Mouse (Mus musculus) right cerebral cortex, postnatal 25 days (tissue): Measurements from ENCODE around the gene A430033K04Rik.

Experiments used
- DNase-seq: peaks from one replicate; pipeline ENCODE4 v3.0.0; 2022

The A430033K04Rik gene

GRCm38 (mm10) chr5:138622645-138623477 is at the start of gene A430033K04Rik:
Gene A430033K04Rik, plus strand, starts transcription at chr5:138622859.
- peak; percentile 92 for DNase-seq

- no peak for DNase-seq
Observed at GRCm38 (mm10) chr5:138587396-138587795, 35.3 kb upstream of the A430033K04Rik start.

GRCm38 (mm10) chr5:138618353-138618752 is 4.3 kb upstream of the A430033K04Rik start:
- no peak for DNase-seq

- peak; percentile 90 for DNase-seq
Observed at GRCm38 (mm10) chr5:138619211-138620128, 3.2 kb upstream of the A430033K04Rik start, which contains the start of gene Zfp68. Gene Zfp68, minus strand, starts transcription at chr5:138619761.

- no peak for DNase-seq
Observed at GRCm38 (mm10) chr5:138620836-138621235, 1.8 kb upstream of the A430033K04Rik start.

- DNase-seq = no peak
Observed at GRCm38 (mm10) chr5:138623478-138623875, 818 bp downstream of the A430033K04Rik start.

GRCm38 (mm10) chr5:138636486-138636885 is 13.8 kb downstream of the A430033K04Rik start:
- no peak for DNase-seq

GRCm38 (mm10) chr5:138641081-138641480 is 18.4 kb downstream of the A430033K04Rik start:
- DNase-seq = no peak

GRCm38 (mm10) chr5:138641761-138642160 is 19.1 kb downstream of the A430033K04Rik start:
- no peak for DNase-seq

GRCm38 (mm10) chr5:138652911-138653310 is 30.3 kb downstream of the A430033K04Rik start:
- no peak for DNase-seq

- peak; percentile 25 for DNase-seq
Observed at GRCm38 (mm10) chr5:138656477-138657156, 34.0 kb downstream of the A430033K04Rik start.

- DNase-seq = no peak
Observed at GRCm38 (mm10) chr5:138657407-138657806, 34.7 kb downstream of the A430033K04Rik start.

- peak; percentile 18 for DNase-seq
Observed at GRCm38 (mm10) chr5:138657854-138658253, 35.2 kb downstream of the A430033K04Rik start.

GRCm38 (mm10) chr5:138658922-138659321 is 36.3 kb downstream of the A430033K04Rik start:
- no peak for DNase-seq

GRCm38 (mm10) chr5:138683023-138683766 is 60.5 kb downstream of the A430033K04Rik start:
- no peak for DNase-seq

- no peak for DNase-seq
Observed at GRCm38 (mm10) chr5:138683821-138684220, 61.2 kb downstream of the A430033K04Rik start.

GRCm38 (mm10) chr5:138687453-138687852 is 64.8 kb downstream of the A430033K04Rik start:
- DNase-seq = no peak

GRCm38 (mm10) chr5:138689254-138689653 is 66.6 kb downstream of the A430033K04Rik start:
- DNase-seq = no peak

GRCm38 (mm10) chr5:138692936-138693570 is 70.4 kb downstream of the A430033K04Rik start:
- DNase-seq = no peak

- DNase-seq = no peak
Observed at GRCm38 (mm10) chr5:138694036-138694435, 71.4 kb downstream of the A430033K04Rik start.

- no peak for DNase-seq
Observed at GRCm38 (mm10) chr5:138694496-138695167, 72.0 kb downstream of the A430033K04Rik start.
